Mouse (Mus musculus) adrenal gland, postnatal 25 days (tissue): ENCODE data around the gene Actr2. TPM values are rescaled to one million over a fixed set of nuclear protein-coding genes. Genes with fewer than 3 reads are reported as not detected.
"Not testable (repeated sequence)": the region's sequence is repeated elsewhere in the genome, so short reads cannot be mapped to it uniquely, and the experiment has no call there.

Experiments
- DNase-seq: peaks from one replicate; pipeline ENCODE4 v3.0.0; 2021; ENCODE audit warnings: mixed read lengths
- total RNA-seq: library from RNA; stranded (reverse); gene quantifications from 2 replicates; pipeline ENCODE4 v1.2.3, GENCODE M21; 2021

Gene Actr2
- total RNA-seq, 1 experiment from 2014 or later, result 131 TPM

DNA sequence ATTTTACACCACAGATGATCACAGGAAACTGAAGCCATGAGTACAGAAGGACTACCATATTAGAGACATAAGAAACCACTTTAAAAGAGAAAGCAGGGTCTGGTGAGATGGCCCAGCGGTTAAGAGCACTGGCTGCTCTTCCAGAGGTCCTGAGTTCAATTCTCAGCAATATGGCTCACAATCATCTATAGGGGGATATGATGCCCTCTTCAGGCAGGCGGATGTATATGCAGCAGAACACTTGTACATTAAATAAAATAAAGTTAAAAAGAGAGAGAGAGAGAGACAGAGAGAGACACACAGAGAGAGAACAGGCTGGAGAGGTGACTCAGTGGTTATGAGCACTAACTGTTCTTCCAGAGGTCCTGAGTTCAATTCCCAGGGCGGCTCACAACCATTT lies 67.1 kb downstream of the Actr2 start:
- DNase-seq, result no peak

- DNase-seq, result no peak
Observed at GRCm38 (mm10) chr11:20043256-20043655, 69.5 kb downstream of the Actr2 start.

GRCm38 (mm10) chr11:20042106-20042505 lies 70.6 kb downstream of the Actr2 start:
- DNase-seq, result no peak

GRCm38 (mm10) chr11:20041164-20041920 lies 71.4 kb downstream of the Actr2 start:
- no peak for DNase-seq

- DNase-seq, result no peak
Observed at GRCm38 (mm10) chr11:20038723-20039122, 74.0 kb downstream of the Actr2 start.

- DNase-seq, result no peak
Observed at GRCm38 (mm10) chr11:20037739-20038138, 75.0 kb downstream of the Actr2 start.

- no peak for DNase-seq
Observed at GRCm38 (mm10) chr11:20035972-20036371, 76.7 kb downstream of the Actr2 start.

DNA sequence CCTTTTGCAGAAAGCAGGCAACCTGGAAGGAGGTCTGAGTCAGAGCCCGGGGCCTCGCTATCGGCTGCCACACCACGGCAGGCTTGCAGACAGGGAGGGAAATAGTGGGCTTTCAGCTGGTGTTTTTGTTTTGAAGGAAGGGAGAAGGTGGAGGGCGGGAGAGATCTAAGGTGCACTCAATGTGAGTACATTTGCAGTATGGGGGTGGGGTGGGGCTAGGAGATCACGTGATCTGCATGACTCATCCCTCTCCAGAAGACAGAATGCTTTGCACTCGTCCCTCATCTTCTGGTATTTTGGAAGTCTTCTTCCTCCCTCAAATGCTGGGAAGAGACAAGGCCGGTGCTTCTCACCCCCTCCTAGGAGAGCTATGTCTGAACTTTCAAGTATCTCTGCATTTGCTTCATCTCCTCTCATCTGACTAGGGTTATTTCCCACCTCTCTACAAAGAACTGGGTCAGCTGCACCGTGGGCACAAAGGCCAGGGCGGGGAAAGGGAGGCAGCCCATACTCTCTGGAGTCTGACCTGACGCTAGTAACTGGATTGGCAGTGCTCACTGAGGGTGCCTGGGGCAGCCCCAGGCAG lies 77.3 kb downstream of the Actr2 start:
- DNase-seq, result peak; percentile 30

GRCm38 (mm10) chr11:20034337-20034947 lies 78.3 kb downstream of the Actr2 start:
- DNase-seq, result no peak

GRCm38 (mm10) chr11:20033541-20034160 lies 79.1 kb downstream of the Actr2 start:
- DNase-seq, result no peak

DNA sequence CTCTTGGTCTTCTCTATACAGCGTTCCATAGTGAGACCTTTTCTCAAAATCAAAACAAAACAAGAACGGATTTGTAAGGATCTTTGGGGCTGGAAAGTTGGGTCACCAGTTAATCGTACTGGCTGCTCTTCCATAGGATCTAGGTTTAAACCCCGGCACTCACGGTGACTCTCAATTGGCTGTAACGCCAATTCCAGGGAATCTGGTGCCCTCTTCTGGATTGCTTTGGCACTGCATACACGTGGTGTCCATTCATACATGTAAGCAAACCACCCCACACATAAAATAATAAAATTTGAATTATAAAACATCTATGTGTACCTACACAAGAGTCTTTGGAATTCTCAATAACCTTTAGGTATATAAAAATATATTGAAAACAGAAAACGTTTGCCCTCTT lies 81.2 kb downstream of the Actr2 start:
- peak; percentile 41 for DNase-seq

DNA sequence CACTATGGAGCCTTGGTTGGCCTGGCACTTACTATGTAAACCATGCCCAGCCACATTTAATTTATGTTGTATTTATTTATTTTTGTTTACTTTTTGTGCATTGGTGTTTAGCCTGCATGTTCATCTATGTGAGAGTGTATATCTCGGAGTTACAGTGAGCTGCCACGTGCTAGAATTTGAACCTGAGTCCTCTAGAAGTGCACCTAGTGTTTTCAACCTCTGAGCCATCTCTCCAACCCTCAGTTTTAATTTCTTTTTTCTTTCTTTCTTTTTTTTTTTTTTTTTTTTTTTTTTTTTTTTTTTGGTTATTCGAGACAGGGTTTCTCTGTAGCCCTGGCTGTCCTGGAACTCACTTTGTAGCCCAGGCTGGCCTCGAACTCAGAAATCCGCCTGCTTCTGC lies 81.7 kb downstream of the Actr2 start:
- DNase-seq, result not testable (repeated sequence)

DNA sequence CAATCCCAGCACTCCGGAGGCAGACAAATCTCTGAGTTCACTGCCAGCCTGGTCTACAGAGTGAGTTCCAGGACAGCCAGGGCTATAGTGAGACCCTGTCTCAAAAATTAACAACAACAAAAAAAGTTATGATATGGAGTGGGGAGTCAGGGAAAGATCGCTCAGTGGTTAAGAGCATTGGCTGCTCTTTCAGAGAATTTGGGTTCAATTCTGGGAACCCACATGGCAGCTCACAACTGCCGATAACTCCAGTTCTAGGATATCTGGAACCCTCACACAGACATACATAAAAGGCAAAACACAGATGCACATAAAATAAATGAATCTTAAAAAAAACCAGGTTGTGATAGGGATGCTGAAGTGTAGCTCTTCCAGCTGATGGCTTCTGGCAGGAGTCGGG lies 83.7 kb downstream of the Actr2 start:
- no peak for DNase-seq

DNA sequence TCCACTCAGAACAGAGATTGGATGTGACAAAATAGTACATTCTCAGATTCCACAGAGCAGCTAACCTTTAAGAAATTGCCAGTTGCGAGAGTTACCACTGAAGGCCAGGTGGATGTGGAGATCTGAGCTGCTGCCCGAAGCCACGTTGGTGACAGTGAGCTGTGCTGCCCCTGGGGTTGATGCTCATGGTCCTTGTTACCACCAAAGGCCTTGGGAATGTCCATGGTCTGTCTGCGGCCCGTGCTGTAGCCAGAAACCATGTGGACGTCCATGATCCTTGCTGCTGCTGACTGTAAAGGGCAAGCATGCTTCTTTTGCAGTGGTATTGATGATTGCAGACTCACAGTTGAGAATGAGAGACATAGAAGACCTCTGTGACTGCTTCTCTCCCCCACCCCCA lies 84.3 kb downstream of the Actr2 start:
- no peak for DNase-seq

- DNase-seq, result no peak
Observed at GRCm38 (mm10) chr11:20027719-20028118, 85.0 kb downstream of the Actr2 start.

- DNase-seq, result no peak
Observed at GRCm38 (mm10) chr11:20025899-20026298, 86.8 kb downstream of the Actr2 start.

- DNase-seq, result no peak
Observed at GRCm38 (mm10) chr11:20022911-20023482, 89.7 kb downstream of the Actr2 start.

- no peak for DNase-seq
Observed at GRCm38 (mm10) chr11:20022462-20022861, 90.3 kb downstream of the Actr2 start.

GRCm38 (mm10) chr11:20020720-20021119 lies 92.0 kb downstream of the Actr2 start:
- DNase-seq, result no peak

GRCm38 (mm10) chr11:20018905-20019304 lies 93.8 kb downstream of the Actr2 start:
- DNase-seq, result no peak

GRCm38 (mm10) chr11:20017937-20018336 lies 94.8 kb downstream of the Actr2 start:
- no peak for DNase-seq

GRCm38 (mm10) chr11:20013366-20013765 lies 99.3 kb downstream of the Actr2 start:
- no peak for DNase-seq
